Mouse (Mus musculus): ENCODE data around the gene Nfatc3.
A peak's percentile ranks its signal among the peaks of the same experiment; 100 is the strongest.
"Not testable (repeated sequence)": the region's sequence is repeated elsewhere in the genome, so short reads cannot be mapped to it uniquely, and the experiment has no call there.

Nfatc3 gene

DNA sequence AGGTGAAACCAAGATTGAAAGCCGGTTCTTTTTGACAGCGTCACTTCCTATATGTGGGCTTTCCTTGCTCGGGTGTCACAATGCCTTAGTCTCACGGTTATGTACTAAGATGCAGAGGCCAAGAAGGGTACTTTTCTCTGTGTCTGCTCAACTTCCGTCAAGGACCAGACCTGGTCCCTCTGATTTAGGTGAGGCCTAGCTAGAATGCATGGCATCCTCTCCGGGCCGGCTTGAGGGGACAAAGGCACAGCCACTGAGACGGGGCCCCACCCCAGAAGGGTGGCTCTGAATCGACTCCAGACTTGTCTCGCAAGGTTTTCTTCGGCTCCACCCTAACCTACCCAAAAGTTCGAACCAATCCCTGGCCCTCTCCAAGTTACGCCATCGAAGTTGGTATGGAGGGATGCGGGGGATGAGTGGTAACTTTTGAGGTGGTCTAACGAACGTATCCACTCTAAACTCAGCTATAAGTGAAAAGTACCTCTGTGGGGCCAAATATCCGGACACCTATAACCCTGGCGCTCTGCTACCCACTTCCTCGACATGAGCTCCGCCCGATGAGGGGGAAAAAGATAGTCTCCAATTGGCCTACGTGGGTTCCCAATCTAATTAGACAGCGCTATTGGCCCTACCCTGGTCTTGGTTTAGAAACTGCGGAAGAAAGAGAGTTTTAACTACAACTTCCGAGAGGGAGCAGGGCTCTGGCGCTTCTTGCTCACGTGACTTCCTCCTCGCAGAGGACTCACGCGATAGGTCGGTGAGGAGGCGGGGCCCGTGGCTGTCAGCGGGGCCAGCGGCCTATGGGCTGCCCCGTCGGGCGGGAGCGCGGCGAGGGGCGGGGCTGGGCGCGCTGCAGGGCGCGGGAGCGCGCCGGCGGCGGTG, at the start of gene Nfatc3:
Nfatc3 (plus strand) TSS at position 110 of the 882 bp plus-strand sequence.
- peak; percentile 37 for DNase-seq (ENCODE audit: low spot score)

DNA sequence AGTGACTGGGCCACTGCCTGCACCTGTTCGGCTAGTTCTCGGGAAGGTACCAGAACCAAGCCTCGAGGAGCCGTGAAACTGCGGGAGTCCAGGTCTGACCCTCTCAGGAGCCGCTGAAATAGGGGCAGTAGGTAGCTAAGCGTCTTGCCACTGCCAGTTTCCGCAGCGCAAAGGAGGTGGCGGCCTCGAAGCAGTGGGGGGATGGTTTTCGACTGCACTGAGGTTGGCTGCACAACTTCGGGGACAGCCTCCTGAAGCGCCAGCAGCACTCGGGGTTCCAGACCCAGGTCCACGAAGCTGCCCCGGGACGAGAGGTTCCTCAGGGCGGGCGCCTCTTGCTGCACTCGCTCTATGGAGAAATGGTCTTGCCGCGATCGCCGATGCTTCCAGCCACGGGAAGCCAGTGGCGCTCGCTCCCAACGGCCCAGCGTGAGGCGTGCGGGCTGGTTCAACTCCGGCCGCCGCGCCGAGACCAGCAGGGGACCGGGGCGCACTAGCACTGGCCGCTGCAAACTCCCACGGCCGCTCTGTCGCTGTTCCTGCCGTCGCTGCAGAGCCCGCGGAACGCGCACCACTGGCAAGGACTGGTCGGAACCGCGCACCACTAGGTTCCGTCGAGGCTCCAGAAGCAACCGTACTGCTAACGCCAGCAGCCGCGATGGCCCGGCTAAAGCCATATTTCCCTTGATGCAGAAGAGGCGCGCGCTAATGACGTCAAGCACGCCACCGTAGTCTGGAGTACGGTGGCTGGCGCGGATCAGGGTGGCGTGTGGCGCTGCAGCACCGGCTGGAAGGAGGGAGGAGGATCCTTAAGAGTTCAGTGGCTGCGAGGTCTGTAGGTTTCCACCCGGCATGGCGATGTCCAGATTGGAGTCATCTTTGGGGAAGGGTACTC, 47.6 kb upstream of the Nfatc3 start:
- peak; percentile 78 for DNase-seq (ENCODE audit: low spot score)

DNA sequence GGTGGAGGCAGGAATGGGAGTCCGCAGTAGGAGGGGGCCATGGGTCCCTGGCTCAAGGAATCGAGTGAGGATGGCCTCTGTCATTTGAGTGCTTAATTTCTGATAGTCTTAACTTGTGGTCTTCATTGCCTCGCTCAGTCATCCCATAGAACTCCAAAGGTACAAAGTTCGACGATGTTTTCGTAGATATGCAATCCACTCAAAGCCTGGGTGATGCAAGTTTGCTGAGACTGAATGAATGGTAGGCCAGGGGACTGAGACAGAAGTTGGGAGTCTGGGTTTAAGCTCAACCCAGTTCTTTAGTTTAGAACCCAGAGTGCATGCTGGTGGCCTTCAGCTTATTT, 47.0 kb upstream of the Nfatc3 start, which contains the start of gene Ddx28:
Ddx28 (minus strand) TSS at position 240 of the 344 bp plus-strand sequence.
- no peak for DNase-seq (ENCODE audit: low spot score)

DNA sequence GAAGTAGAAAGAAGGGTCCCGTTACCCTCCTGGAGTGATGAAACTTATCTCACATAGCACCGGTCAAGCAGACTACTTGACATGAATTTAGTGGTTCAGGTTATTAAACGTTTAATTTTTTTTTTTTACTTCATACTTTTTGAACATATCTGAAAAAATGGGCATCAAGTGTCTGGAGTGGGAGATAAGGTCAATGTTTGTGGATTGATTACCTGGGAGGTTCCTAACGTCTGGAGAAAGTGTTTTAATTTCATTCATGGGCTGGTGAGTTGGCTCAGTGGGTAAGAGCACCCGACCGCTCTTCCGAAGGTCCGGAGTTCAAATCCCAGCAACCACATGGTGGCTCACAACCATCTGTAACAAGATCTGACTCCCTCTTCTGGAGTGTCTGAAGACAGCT, 46.4 kb upstream of the Nfatc3 start:
- not testable (repeated sequence) for DNase-seq (ENCODE audit: low spot score)

DNA sequence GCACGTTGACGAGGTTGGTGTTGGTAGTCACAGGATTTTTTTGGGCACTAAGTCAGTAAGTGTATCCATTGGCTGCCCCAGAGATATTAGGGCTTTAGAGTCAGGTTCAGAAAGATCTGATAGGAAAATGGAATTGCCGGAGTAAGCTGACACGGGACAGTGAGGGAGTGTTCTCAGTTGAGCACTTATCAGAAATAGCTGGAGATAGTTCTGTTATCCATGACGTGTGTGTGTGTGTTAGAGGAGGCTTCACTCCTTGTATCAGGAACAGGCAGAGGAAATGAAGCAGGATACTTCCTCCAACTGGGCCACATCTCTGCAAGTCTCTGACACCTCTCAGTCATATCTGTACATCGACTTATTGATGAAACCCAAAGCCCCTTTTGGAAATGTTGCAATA, 42.4 kb upstream of the Nfatc3 start:
- DNase-seq (ENCODE audit: low spot score) = no peak

DNA sequence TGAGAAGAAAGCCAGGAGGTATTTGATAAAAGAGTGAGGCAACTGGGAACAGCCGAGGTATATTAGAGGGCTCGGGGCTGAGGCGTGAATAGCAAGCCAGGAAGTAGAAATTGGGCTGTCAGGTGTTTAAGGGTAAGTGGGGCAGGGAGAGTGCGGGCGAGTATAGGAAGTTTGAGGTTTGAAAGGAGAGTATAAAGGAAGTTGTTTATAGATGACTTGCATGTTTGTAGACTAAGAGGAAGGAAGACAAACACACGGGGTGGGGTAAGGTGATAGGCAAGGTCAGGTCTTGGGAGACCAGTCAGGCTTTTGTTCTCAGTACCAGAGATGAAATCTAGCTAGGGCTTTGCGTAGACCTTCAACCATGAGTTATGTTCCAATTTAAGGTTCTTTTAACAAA, 41.5 kb upstream of the Nfatc3 start:
- DNase-seq (ENCODE audit: low spot score) = no peak

DNA sequence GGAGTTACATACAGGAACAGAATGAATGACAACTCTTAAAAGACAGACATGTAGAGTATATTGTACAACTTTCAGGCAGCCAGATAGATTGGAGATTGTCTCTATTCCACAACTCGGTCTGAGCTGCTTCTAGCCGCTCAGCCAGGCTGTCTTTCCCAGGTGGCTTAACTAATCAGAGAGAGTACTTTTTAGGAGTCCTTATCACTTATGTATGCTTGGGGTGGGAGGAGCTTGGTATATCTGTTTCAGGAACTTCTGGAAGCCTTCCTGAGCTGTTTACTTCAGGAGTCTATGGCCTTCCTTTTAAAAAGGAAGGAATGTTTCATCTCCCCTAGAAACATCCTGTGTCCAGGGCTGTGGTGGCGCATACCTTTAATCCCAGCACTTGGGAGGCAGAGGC, 40.6 kb upstream of the Nfatc3 start:
- no peak for DNase-seq (ENCODE audit: low spot score)

DNA sequence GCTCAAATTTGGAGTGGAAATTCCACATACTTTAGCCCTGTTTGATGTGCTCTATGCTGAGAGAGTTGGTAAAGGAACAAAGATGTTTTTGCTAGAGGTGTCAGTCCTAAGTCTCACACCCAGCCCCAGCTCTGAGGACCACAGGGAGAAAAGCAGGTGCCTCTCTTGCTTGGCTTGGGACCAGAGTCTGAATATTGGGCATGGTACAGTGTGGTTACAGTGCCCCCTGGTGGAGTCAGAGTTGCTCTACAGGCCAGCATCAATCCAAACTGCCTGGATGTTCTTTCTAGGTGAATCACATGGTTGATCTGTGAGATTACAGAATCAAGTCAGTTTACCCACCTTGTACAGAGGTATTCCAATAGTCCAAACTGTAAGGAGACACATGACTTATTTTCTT, 36.2 kb upstream of the Nfatc3 start:
- DNase-seq (ENCODE audit: low spot score) = peak; percentile 44

DNA sequence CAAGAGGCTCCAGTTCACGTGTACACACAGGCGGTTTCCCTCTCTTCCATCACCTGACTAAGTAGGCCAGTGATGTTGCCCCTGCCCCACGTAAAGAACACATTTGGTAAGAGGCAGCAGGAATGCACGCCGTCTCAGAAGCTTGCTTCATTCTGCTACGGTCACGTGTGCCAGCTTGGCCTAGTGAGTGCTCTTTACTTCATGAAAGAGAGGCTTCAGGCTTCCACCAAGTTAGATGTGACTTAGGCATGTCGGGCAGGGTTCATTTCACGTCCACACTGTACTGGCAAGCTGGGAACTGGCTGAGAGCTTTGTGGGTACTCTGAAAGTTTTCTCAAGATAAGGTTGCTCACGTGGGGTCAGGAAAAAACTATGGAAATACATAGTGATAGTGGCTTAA, 19.9 kb upstream of the Nfatc3 start:
- DNase-seq (ENCODE audit: low spot score) = no peak

DNA sequence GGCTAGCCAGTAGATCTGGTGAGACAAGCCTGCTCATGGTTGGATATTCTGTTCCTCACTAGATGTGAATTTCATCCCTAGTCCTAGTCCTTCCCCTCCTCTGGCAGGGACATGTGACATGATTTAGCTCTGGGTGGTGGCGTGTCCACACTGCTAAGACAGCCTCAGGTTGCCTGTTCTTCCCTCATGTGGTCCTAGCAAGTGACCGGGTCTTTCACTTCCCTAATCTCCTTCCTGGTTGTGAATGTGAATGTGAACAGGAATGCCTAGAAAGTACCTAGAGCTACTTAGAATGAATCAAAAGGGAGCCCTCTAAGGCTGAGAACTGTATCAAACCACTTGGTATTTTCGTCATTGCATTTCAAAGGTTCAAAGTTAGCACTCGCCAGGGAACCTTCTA, 19.0 kb upstream of the Nfatc3 start:
- DNase-seq (ENCODE audit: low spot score) = no peak

DNA sequence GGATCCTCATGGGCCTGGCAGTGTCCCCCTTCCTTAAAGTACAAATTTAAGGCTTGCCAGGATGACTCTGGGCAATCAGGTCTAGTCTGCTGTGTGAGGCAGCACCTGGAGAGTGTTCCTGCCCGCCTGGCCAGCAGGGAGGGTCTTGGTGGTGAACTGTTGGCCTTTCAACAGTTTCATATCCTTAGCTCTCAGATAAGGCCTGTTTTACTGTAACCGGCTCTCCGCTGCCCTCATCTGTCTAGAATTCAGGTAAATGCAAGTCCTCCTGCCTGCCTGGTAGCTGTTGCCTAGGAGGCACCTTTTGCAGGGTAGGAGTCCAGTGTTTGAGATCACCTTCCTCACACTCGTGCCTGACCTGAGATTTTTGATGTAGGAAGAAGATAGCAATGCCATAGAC, 18.4 kb upstream of the Nfatc3 start:
- no peak for DNase-seq (ENCODE audit: low spot score)

DNA sequence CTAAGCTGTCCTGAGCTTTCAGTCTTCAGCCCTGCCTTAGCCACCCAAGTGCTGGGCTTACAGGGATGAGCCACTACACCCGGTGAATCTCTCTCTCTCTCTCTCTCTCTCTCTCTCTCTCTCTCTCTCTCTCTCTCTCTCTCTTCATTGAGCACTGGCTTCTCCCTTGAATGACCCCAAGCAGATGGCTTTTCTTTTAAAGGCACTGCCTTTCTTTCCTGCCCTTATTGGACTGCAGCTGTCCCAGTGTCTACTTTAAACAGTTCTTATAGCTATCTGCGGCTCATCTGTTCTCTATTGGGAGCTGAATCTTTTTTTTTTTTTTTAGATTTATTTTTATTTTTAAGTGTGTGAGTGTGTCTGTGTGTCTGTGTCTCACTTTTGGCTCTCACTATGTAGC, 15.6 kb upstream of the Nfatc3 start:
- DNase-seq (ENCODE audit: low spot score) = no peak

DNA sequence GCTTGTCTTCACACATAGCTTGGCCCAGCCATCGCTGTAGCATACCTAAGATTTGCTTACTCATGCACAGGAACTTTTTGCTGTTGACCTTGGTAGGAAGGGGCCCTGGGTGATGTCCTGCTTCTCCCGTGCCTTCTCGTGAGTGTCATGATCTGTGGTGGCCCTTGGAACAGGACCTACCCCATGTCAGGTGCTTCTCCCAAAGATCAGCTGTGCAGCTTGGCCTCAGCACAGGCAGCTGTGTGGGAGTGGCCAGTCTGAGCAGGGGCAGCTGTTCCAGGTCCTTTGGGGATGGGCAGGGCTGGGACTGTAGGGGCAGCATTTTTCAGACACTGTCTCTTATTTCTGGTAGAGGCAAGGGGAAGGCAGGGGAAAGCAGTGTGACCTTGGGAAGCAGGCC, 14.5 kb upstream of the Nfatc3 start:
- DNase-seq (ENCODE audit: low spot score) = no peak

DNA sequence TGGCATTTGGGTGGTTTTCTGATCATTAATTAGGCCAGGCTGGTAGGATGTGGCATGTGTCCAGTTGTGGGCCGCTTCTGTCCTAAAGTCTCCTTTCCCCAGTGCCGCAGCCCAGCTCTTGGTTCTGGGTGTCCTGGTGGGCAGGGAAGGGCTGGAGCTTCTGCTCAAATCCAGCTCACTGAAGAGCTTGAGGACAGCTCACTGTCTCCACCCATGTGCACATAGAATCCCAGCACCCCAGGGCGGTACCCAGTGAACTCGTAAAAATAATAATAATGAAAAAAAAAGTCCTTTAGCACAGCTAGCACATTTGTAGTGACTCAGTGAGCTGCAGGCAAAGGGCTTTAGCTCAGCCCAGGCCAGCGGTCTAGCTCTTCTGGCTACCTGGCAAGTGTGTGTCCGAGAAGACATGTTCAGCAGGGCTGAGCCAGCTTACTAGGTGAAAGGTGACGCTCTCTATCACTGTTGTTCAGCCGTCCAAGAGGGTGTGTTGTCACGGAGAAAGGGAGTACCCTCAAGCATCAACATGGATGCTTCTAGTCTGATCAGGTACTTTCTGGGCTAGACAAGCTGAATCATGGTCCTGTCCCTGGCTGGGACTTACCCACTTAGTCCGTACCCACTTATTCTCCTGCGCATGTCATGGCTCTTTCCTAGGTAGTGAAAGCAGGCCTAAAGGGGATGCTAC, 11.6 kb upstream of the Nfatc3 start:
- no peak for DNase-seq (ENCODE audit: low spot score)

DNA sequence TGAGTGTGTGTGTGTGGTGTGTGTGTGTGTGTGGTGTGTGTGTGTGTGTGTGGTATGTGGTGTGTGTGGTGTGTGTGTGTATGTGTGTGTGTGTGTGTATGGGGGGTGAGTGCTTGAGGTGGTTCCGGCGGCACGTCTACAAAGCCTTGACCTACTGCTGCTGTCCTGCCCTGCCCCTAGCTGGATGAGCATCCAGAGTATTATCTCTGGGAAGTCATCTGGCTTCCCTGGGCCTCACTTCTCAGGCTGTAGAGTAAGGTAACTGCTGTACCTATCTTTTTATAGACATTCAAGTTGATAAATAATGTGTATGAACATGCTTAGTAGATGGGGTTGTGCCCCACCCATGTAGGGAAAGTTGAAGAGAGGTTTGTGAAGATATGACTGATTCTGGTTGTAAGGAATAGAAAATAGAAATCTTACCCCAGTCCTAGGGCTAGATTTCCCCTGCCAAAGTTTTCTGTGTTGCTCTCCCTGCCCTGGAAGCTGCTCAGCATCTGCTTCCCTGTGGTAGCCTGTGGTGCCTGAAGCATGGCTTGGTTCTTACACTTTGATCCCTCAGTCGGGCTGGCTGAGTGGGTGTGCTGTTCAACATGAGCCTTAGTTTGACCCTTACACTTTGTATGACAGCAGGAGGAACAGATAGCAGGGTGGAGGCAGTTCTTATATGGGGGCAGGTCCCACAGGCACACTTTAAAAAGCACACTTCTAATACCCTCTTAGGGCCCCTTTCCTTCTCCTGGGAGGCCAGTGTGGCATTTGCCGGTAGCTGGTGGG, 10.6 kb upstream of the Nfatc3 start:
- no peak for DNase-seq (ENCODE audit: low spot score)

DNA sequence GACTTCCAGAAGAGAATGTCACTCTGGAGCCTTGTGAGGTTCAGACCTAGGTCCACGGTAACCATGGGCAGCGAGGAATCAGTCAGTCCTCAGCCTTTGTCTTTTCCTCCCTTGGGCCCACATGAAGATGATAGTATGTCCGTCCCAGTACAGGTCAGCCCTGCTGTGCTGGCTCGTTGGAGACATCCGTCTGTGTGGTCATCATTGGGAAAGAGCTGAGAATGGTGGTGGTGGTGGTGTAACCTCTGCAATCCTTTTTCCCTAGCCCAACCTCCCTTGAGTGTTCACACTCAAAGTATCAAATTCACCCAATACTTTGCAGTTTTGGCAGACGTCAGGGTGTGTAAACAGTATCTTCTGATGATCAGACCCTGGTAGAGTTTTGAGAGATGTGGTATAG, 8.8 kb upstream of the Nfatc3 start:
- no peak for DNase-seq (ENCODE audit: low spot score)

DNA sequence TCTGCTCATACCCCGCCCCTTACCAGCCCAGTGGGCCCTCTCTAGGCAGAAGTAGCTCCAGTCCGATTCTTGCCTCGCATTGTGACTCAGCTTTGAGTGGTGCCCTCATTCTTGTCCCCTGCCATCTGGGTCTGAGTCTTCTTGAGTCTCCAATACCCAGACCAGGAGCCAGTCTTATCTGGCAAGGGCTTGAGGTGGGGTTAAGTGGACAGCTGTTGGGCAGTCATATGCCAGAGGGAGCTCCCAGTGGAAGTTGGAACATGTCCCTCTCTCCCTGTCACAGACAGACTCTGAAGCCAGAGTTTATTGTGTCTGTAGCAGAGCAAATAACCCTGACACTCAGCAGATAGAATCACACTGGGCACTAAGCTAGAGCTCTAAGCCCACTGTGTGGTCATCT, 7.6 kb upstream of the Nfatc3 start:
- no peak for DNase-seq (ENCODE audit: low spot score)

DNA sequence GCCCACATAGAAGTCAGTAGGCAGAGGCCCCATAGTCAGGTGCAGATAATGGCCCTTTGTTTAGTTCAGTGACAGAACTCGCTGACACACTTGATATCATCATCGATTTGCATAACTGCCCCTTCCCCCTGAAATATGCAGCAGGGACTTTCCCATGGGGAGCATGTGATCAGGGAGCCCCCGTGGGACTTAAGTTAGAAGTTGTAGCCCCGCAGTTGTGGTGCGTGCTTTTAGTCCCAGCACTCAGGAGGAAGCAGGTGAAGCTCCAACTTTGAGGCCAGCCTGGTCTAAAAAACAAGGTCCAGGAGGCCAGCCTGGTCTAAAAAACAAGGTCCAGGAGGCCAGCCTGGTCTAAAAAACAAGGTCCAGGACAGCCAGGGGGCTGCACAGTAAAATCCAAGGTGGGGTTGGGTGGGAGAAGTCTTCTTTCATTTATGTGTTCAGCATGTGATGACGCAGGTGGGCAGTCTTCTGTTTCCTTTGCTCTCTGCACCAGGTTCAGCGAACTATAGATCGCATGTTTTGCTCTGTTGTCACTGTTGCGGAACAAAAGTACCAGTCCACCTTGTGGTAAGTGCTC, 6.0 kb upstream of the Nfatc3 start:
- no peak for DNase-seq (ENCODE audit: low spot score)

DNA sequence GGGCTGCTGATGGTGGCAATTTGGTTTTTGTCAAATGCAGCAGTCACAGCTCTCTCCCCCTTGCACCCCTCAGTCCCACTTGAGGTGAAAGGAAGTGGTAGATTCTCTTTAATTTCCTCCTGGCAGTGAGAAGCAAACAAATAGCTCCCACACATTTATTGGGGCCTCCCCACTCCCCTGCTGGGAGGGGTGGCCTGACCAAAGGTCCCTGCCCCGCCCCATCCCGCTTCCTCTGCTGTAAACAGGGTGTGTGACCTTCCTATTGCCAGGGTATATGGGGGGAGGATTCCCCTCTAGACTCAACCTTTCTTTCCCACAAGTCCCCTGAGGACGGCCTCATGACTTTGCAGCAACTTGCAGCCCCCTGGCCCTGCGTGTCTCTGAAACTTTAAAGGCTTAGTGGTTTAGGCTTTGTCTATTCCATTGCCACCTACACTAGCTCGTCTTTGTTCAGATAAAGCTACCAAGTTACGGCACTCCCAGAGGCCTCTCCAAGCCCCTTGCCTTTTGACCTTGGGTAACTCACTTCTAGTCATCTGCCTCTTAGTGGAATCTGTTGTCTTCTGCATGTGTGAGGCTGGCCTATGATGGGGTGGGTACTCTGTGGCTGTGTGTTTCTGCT, 4.3 kb upstream of the Nfatc3 start:
- no peak for DNase-seq (ENCODE audit: low spot score)

DNA sequence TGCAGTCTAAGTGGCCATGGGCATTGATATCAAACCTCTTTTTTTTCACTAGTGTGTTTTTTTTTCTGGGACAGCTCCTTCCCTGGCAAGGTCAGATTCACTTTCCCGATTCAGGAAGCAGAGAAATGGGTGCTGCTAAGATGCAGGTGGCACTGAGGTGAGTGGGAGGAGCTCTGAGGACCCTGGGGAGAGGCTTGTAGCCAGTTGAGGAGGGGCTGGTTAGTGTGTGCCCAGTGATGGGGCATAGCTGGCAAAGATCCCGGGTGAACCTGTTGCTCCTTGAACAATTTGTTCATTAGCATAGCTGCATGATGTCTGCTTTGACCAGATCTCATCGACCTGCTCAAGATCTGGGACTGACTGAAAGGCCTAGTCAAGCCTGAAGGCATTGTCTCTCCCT, 3.6 kb upstream of the Nfatc3 start:
- no peak for DNase-seq (ENCODE audit: low spot score)

DNA sequence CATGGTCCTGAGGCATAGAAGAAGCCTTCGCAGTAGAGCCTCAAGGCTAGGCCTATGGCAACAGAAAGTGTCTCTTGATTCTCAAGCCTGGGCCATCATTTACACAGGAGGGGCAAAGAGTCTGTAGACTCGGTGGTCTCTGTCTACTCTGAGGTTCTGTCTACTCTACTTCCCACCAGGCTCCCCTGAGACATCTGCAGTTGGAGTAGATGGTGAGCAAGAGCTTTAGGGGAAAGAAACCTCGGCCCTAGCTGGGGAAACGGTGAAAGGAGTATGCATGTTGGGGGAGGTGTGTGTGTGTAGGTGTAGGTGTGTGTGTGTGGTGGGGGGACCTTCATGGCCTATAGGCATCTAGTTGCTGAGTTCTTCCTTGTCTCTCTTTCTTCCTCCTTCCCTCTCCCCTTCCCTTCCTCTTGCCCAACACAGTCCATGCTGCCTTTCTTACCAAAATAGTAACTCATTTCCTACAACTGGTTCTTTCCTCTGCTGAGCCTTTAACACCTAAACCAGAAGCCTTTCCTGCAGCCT, 2.1 kb upstream of the Nfatc3 start:
- no peak for DNase-seq (ENCODE audit: low spot score)
